Mouse (Mus musculus): ENCODE results near the gene Cnot2.

Cnot2 gene

GRCm38 (mm10) chr10:116480988-116481387 lies 100.3 kb downstream of the Cnot2 start:
- no peak for DNase-seq (ENCODE audit: low spot score)

- DNase-seq (ENCODE audit: low spot score) = no peak
Observed at GRCm38 (mm10) chr10:116476559-116476958, 104.8 kb downstream of the Cnot2 start.

GRCm38 (mm10) chr10:116475725-116476124 lies 105.6 kb downstream of the Cnot2 start:
- no peak for DNase-seq (ENCODE audit: low spot score)

GRCm38 (mm10) chr10:116473759-116474549 lies 107.4 kb downstream of the Cnot2 start, which contains the start of gene Kcnmb4:
Kcnmb4 (minus strand) TSS chr10:116473878.
- peak; percentile 50 for DNase-seq (ENCODE audit: low spot score)

- peak; percentile 18 for DNase-seq (ENCODE audit: low spot score)
Observed at GRCm38 (mm10) chr10:116473071-116473758, 108.1 kb downstream of the Cnot2 start.

GRCm38 (mm10) chr10:116472579-116472978 lies 108.7 kb downstream of the Cnot2 start:
- no peak for DNase-seq (ENCODE audit: low spot score)

GRCm38 (mm10) chr10:116470306-116470925 lies 110.9 kb downstream of the Cnot2 start:
- DNase-seq (ENCODE audit: low spot score) = no peak

- DNase-seq (ENCODE audit: low spot score) = no peak
Observed at GRCm38 (mm10) chr10:116468094-116468493, 113.2 kb downstream of the Cnot2 start.

- DNase-seq (ENCODE audit: low spot score) = no peak
Observed at GRCm38 (mm10) chr10:116463753-116464345, 117.5 kb downstream of the Cnot2 start.

GRCm38 (mm10) chr10:116461443-116461842 lies 119.9 kb downstream of the Cnot2 start:
- DNase-seq (ENCODE audit: low spot score) = no peak

GRCm38 (mm10) chr10:116458786-116459185 lies 122.5 kb downstream of the Cnot2 start:
- no peak for DNase-seq (ENCODE audit: low spot score)

- no peak for DNase-seq (ENCODE audit: low spot score)
Observed at GRCm38 (mm10) chr10:116452771-116453170, 128.5 kb downstream of the Cnot2 start.

GRCm38 (mm10) chr10:116450621-116451020 lies 130.7 kb downstream of the Cnot2 start:
- no peak for DNase-seq (ENCODE audit: low spot score)

GRCm38 (mm10) chr10:116448166-116448565 lies 133.1 kb downstream of the Cnot2 start:
- DNase-seq (ENCODE audit: low spot score) = no peak

- DNase-seq (ENCODE audit: low spot score) = no peak
Observed at GRCm38 (mm10) chr10:116447176-116447575, 134.1 kb downstream of the Cnot2 start.

- DNase-seq (ENCODE audit: low spot score) = no peak
Observed at GRCm38 (mm10) chr10:116446040-116446439, 135.3 kb downstream of the Cnot2 start.

- no peak for DNase-seq (ENCODE audit: low spot score)
Observed at GRCm38 (mm10) chr10:116444826-116445225, 136.5 kb downstream of the Cnot2 start.

GRCm38 (mm10) chr10:116444371-116444770 lies 136.9 kb downstream of the Cnot2 start:
- DNase-seq (ENCODE audit: low spot score) = no peak

- no peak for DNase-seq (ENCODE audit: low spot score)
Observed at GRCm38 (mm10) chr10:116440946-116441345, 140.4 kb downstream of the Cnot2 start.

GRCm38 (mm10) chr10:116440088-116440487 lies 141.2 kb downstream of the Cnot2 start:
- DNase-seq (ENCODE audit: low spot score) = no peak

- no peak for DNase-seq (ENCODE audit: low spot score)
Observed at GRCm38 (mm10) chr10:116435455-116435854, 145.9 kb downstream of the Cnot2 start.
